Mouse (Mus musculus): ENCODE measurements around the gene Chid1.

DNA sequence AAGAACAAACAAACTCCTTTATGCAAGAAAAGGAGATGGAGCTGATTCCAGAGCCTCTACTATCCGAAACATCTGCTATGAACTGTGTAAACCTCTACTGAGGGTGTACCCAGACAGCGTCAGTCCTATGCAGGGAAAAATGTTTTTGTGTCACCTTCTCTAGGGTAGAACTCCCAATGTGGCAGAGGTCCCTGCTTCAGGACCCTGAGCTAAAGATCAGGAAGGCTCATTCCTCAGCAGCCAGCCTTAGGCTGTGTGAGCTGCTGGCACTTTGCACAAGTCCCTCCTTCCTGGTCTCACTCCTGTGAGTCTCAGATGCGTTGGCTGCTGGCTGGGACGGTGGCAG is 14.1 kb downstream of the Chid1 start:
- TF ChIP-seq CTCF (IDR thresholded peaks at IDR 0.05; ENCODE audit: low read depth, low read length), result no peak
- no peak for TF ChIP-seq POLR2A (IDR thresholded peaks at IDR 0.05; ENCODE audit: extremely low read depth, insufficient read depth, low read length)
